In genomic region chr5:144195567-144195966, GRCm38 (mm10) we compare ENCODE assay signal across 16 mouse cellular contexts.
"Had no signal": no experiment of that assay in that cellular context is flagged by ENCODE, and none has a peak within 500 bp of the region (broad histone marks: within the 10 kb centered on the region; RNA-seq: fewer than 3 reads in every experiment).

No protein-coding gene starts in this region.

- H3K4me3 ChIP-seq: neural tube, embryonic 12.5 days; neural tube, embryonic 13.5 days; neural tube, embryonic 15.5 days; stomach, embryonic 15.5 days had no signal

- DNase-seq: retina, postnatal 1 day; right cerebral cortex, adult 18-20 months; right cerebral cortex, postnatal 14 days; right cerebral cortex, postnatal 25 days; spleen, adult 18-20 months; thymus, adult 18-20 months; thymus, adult 2 months; thymus, postnatal 14 days; thymus, postnatal 25 days; thymus, postnatal 36 days; thymus, postnatal 4 days had no signal

- H3K4me2 ChIP-seq: neural tube, embryonic 12.5 days; neural tube, embryonic 13.5 days; neural tube, embryonic 15.5 days; stomach, embryonic 15.5 days had no signal

- H3K9ac ChIP-seq: neural tube, embryonic 12.5 days; neural tube, embryonic 13.5 days; neural tube, embryonic 15.5 days; stomach, embryonic 15.5 days had no signal

- H3K9me3 ChIP-seq: neural tube, embryonic 12.5 days; neural tube, embryonic 13.5 days; neural tube, embryonic 15.5 days; stomach, embryonic 15.5 days had no signal

- H3K27me3 ChIP-seq: neural tube, embryonic 12.5 days; neural tube, embryonic 13.5 days; neural tube, embryonic 15.5 days; stomach, embryonic 15.5 days had no signal

- H3K27ac ChIP-seq: neural tube, embryonic 12.5 days; neural tube, embryonic 13.5 days; neural tube, embryonic 15.5 days; stomach, embryonic 15.5 days; stomach, postnatal 0 days had no signal
